Mouse (Mus musculus): ENCODE results near the gene Dop1a.

DNA sequence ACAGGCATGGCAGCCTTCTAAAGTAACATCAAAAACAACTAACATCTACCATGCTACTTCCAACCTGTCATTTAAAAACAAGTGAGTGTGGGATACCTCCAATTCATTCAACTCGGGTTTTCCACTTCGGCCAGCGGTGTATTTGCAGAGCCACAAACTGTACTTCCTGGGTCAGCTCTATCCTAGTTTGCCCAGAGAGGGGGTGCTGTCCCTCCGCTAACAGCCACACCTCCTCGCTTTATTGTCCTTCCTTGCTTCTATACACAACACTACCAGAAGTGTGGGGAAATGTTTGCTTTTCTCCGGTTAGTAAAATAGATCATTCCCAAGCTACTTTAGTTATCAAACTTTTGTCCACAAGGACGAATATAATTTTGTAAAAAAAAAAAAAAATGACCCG is 104.0 kb downstream of the Dop1a start:
- TF ChIP-seq CTCF (IDR thresholded peaks at IDR 0.05; ENCODE audit: low read depth), result no peak
- TF ChIP-seq EP300 (IDR thresholded peaks at IDR 0.05; ENCODE audit: low read depth), result no peak
